ENCODE assay signal across 40 mouse cellular contexts in genomic region chr17:25468301-25468700, GRCm38 (mm10). TPM values are rescaled to one million over a fixed set of nuclear protein-coding genes. Genes with fewer than 3 reads are reported as not detected.
A peak's percentile ranks its signal among the peaks of the same experiment; 100 is the strongest.
DNase-seq lines count a peak whose midpoint lies in the region; ATAC-seq lines count a peak whose summit lies in the region.
"Had no signal": no experiment of that assay in that cellular context is flagged by ENCODE, and none has a peak within 500 bp of the region (broad histone marks: within the 10 kb centered on the region; RNA-seq: fewer than 3 reads in every experiment).

No protein-coding gene starts in this region.

- no peak overlapping the region for H3K4me3 ChIP-seq in heart, embryonic 12.5 days
- H3K4me3 ChIP-seq in hindbrain, embryonic 10.5 days = no peak overlapping the region
- no peak overlapping the region for H3K4me3 ChIP-seq in hindbrain, embryonic 13.5 days
- H3K4me3 ChIP-seq in liver, embryonic 11.5 days (ENCODE audit: low read depth, low read length) = no peak overlapping the region
- H3K4me3 ChIP-seq: embryonic facial prominence, embryonic 13.5 days; layer of hippocampus, adult 2 months; left cerebral cortex, adult 2 months; limb, embryonic 12.5 days; lung, embryonic 15.5 days; midbrain, embryonic 10.5 days; midbrain, embryonic 15.5 days had no signal

- intact Hi-C loops in heart, postnatal 25 days (cut with DNase I) = no loop called here

- 32% methylated on average over 6 of the region's 6 CpGs for WGBS in heart, embryonic 12.5 days
- 67% methylated on average over 6 of the region's 6 CpGs for WGBS in hindbrain, embryonic 10.5 days
- 71% methylated on average over 6 of the region's 6 CpGs for WGBS in hindbrain, embryonic 13.5 days
- WGBS in liver, embryonic 11.5 days = 61% methylated on average over 6 of the region's 6 CpGs

- H3K4me1 ChIP-seq in heart, embryonic 12.5 days (replicated peaks) = peaks cover 79% of the 10 kb centered on the region
- H3K4me1 ChIP-seq in hindbrain, embryonic 10.5 days (replicated peaks) = peaks cover 33% of the 10 kb centered on the region
- peaks cover 11% of the 10 kb centered on the region for H3K4me1 ChIP-seq in hindbrain, embryonic 13.5 days (replicated peaks)
- H3K4me1 ChIP-seq in liver, embryonic 11.5 days (replicated peaks; ENCODE audit: control insufficient read depth, insufficient read depth, low read length) = no peaks in the 10 kb centered on the region; the same call in 1 of the 2 replicates
- H3K4me1 ChIP-seq: embryonic facial prominence, embryonic 13.5 days; lung, embryonic 15.5 days had no signal

- peak overlapping the region; percentile 49 for H3K27ac ChIP-seq in heart, embryonic 12.5 days (ENCODE audit: poor library complexity, severe bottlenecking)
- H3K27ac ChIP-seq in hindbrain, embryonic 10.5 days = peak overlapping the region; percentile 54; the same call in 1 of the 2 replicates
- H3K27ac ChIP-seq in hindbrain, embryonic 13.5 days = no peak overlapping the region
- no peak overlapping the region for H3K27ac ChIP-seq in liver, embryonic 11.5 days (ENCODE audit: low read depth, low read length)
- H3K27ac ChIP-seq: embryonic facial prominence, embryonic 13.5 days; layer of hippocampus, adult 2 months; left cerebral cortex, adult 2 months; limb, embryonic 12.5 days; lung, embryonic 15.5 days; midbrain, embryonic 10.5 days; midbrain, embryonic 15.5 days; stomach, postnatal 0 days had no signal

- H3K9ac ChIP-seq in heart, embryonic 12.5 days = no peak overlapping the region; the same call in 1 of the 2 replicates
- H3K9ac ChIP-seq in hindbrain, embryonic 13.5 days = no peak overlapping the region
- H3K9ac ChIP-seq in liver, embryonic 11.5 days (ENCODE audit: low read depth, low read length) = no peak overlapping the region
- H3K9ac ChIP-seq: embryonic facial prominence, embryonic 13.5 days; forebrain, postnatal 0 days; limb, embryonic 12.5 days; lung, embryonic 15.5 days; midbrain, embryonic 15.5 days had no signal

- no peaks in the 10 kb centered on the region for H3K36me3 ChIP-seq in heart, embryonic 12.5 days
- no peaks in the 10 kb centered on the region for H3K36me3 ChIP-seq in hindbrain, embryonic 10.5 days
- H3K36me3 ChIP-seq in hindbrain, embryonic 13.5 days = no peaks in the 10 kb centered on the region
- no peaks in the 10 kb centered on the region for H3K36me3 ChIP-seq in liver, embryonic 11.5 days (ENCODE audit: control insufficient read depth, insufficient read depth, low read length)
- H3K36me3 ChIP-seq: embryonic facial prominence, embryonic 13.5 days; limb, embryonic 12.5 days; lung, embryonic 15.5 days; midbrain, embryonic 10.5 days; midbrain, embryonic 15.5 days had no signal

- H3K9me3 ChIP-seq in heart, embryonic 12.5 days (replicated peaks) = no peaks in the 10 kb centered on the region
- no peaks in the 10 kb centered on the region for H3K9me3 ChIP-seq in hindbrain, embryonic 10.5 days
- H3K9me3 ChIP-seq in hindbrain, embryonic 13.5 days = no peaks in the 10 kb centered on the region
- no peaks in the 10 kb centered on the region for H3K9me3 ChIP-seq in liver, embryonic 11.5 days (ENCODE audit: control insufficient read depth, low read length)
- H3K9me3 ChIP-seq: embryonic facial prominence, embryonic 13.5 days; limb, embryonic 12.5 days; lung, embryonic 15.5 days; midbrain, embryonic 10.5 days; midbrain, embryonic 15.5 days had no signal

- peak; percentile 78 to 87 for DNase-seq in adrenal gland, adult (ENCODE audit: inconsistent age in 2 of 2, low spot score in 1 of 2)
- DNase-seq in adrenal gland, postnatal 4 days (ENCODE audit: low spot score in 2 of 2) = no peak
- no peak for DNase-seq in heart, postnatal 25 days (ENCODE audit: low spot score)
- DNase-seq in hindbrain, embryonic 10.5 days (ENCODE audit: low spot score) = no peak
- no peak for DNase-seq in kidney, adult 8-10 months
- no peak for DNase-seq in liver, embryonic 11.5 days (ENCODE audit: low spot score)
- DNase-seq: cerebellum, adult 11 months; cerebellum, adult 9-11 months; forebrain, postnatal 0 days; kidney, adult 18-20 months; kidney, postnatal 36 days; right cerebral cortex, adult 18-20 months; spleen, adult 18-20 months; thymus, adult 18-20 months; thymus, postnatal 25 days had no signal

- no peak overlapping the region; the same call in 1 of the 2 replicates for H3K4me2 ChIP-seq in heart, embryonic 12.5 days
- no peak overlapping the region for H3K4me2 ChIP-seq in hindbrain, embryonic 13.5 days
- H3K4me2 ChIP-seq in liver, embryonic 11.5 days = no peak overlapping the region
- H3K4me2 ChIP-seq: embryonic facial prominence, embryonic 13.5 days; limb, embryonic 12.5 days; lung, embryonic 15.5 days; midbrain, embryonic 15.5 days had no signal

- H3K27me3 ChIP-seq in heart, embryonic 12.5 days (replicated peaks) = peaks cover 19% of the 10 kb centered on the region
- H3K27me3 ChIP-seq in hindbrain, embryonic 10.5 days (ENCODE audit: insufficient read depth, poor library complexity, severe bottlenecking) = peaks cover 25% of the 10 kb centered on the region
- peaks cover 48% of the 10 kb centered on the region for H3K27me3 ChIP-seq in hindbrain, embryonic 13.5 days
- H3K27me3 ChIP-seq in liver, embryonic 11.5 days (replicated peaks; ENCODE audit: control insufficient read depth, insufficient read depth, low read length) = peaks cover 6% of the 10 kb centered on the region; the same call in 1 of the 2 replicates

- ATAC-seq in heart, embryonic 12.5 days (ENCODE audit: insufficient number of reproducible peaks, low FRiP score) = no peak
- ATAC-seq in hindbrain, embryonic 13.5 days (ENCODE audit: low FRiP score) = no peak
- no peak for ATAC-seq in liver, embryonic 11.5 days (replicated peaks; ENCODE audit: low FRiP score)
- ATAC-seq: activated CD4-positive, CD25-positive, alpha-beta regulatory T cell, adult 4 months; forebrain, postnatal 0 days; hindbrain, embryonic 16.5 days; midbrain, embryonic 15.5 days had no signal

RNA-seq across cellular contexts. Expression of gene Tekt4, which starts 13.9 kb away (rescaled TPM):
- total RNA-seq in adrenal gland, postnatal 4 days (2021) = not detected
- 0.45 and 0.54 TPM in 2 replicates for polyA plus RNA-seq in heart, embryonic 12.5 days (2016; fragmentation: Nextera tagmentation; extraction: Ambion mirVana)
- not detected for total RNA-seq in heart, postnatal 25 days (2021)
- polyA plus RNA-seq in hindbrain, embryonic 10.5 days (2016; fragmentation: Nextera tagmentation; extraction: Ambion mirVana) = 1.2 and 2.8 TPM in 2 replicates
- 1.1 and 2.0 TPM in 2 replicates for polyA plus RNA-seq in hindbrain, embryonic 13.5 days (2015; fragmentation: Nextera tagmentation; extraction: Ambion mirVana)
- polyA plus RNA-seq in liver, embryonic 11.5 days (2014; fragmentation: Nextera tagmentation; extraction: Ambion mirVana) = not detected in 2 replicates
- total RNA-seq: CH12.LX; common myeloid progenitor, adult 5-6 weeks; ES-E14; gastrocnemius, adult 8-10 months; gastrocnemius, postnatal 4 days; hematopoietic stem cell, adult 5-6 weeks; liver, adult 2 months; megakaryocyte progenitor cell, adult 5-6 weeks had no signal
- polyA plus RNA-seq: activated CD4-positive, CD25-positive, alpha-beta regulatory T cell, adult 4 months; C2C12; embryonic facial prominence, embryonic 13.5 days; kidney, embryonic 16.5 days; limb, embryonic 12.5 days; liver, adult 2 months had no signal

RNA-seq across cellular contexts. Expression of gene Sstr5, which starts 28.8 kb away (rescaled TPM):
- total RNA-seq in adrenal gland, postnatal 4 days (2021) = under 1 TPM; 0.14 to 0.22 TPM
- polyA plus RNA-seq in heart, embryonic 12.5 days (2016; fragmentation: Nextera tagmentation; extraction: Ambion mirVana) = 0.63 and 0.67 TPM in 2 replicates
- not detected for total RNA-seq in heart, postnatal 25 days (2021)
- 0.06 and 0.27 TPM in 2 replicates for polyA plus RNA-seq in hindbrain, embryonic 10.5 days (2016; fragmentation: Nextera tagmentation; extraction: Ambion mirVana)
- 0.38 and 0.45 TPM in 2 replicates for polyA plus RNA-seq in hindbrain, embryonic 13.5 days (2015; fragmentation: Nextera tagmentation; extraction: Ambion mirVana)
- not detected in 2 replicates for polyA plus RNA-seq in liver, embryonic 11.5 days (2014; fragmentation: Nextera tagmentation; extraction: Ambion mirVana)
- total RNA-seq: common myeloid progenitor, adult 5-6 weeks; gastrocnemius, adult 8-10 months; gastrocnemius, postnatal 4 days; hematopoietic stem cell, adult 5-6 weeks; liver, adult 2 months; megakaryocyte progenitor cell, adult 5-6 weeks had no signal
- polyA plus RNA-seq: activated CD4-positive, CD25-positive, alpha-beta regulatory T cell, adult 4 months; C2C12; forebrain, embryonic 11.5 days; kidney, embryonic 16.5 days; liver, adult 2 months; liver, embryonic 16.5 days; midbrain, embryonic 10.5 days; neural tube, embryonic 11.5 days had no signal

RNA-seq across cellular contexts. Expression of gene Cacna1h, which starts 34.7 kb away (rescaled TPM):
- total RNA-seq in adrenal gland, postnatal 4 days (2021) = 10 to 100 TPM; 64.1 to 65.3 TPM
- polyA plus RNA-seq in heart, embryonic 12.5 days (2016; fragmentation: Nextera tagmentation; extraction: Ambion mirVana) = 13.5 and 16.3 TPM in 2 replicates
- 1 to 10 TPM; 6.9 to 7.3 TPM for total RNA-seq in heart, postnatal 25 days (2021)
- polyA plus RNA-seq in hindbrain, embryonic 10.5 days (2016; fragmentation: Nextera tagmentation; extraction: Ambion mirVana) = 3.9 and 6.8 TPM in 2 replicates
- polyA plus RNA-seq in hindbrain, embryonic 13.5 days (2015; fragmentation: Nextera tagmentation; extraction: Ambion mirVana) = 9.7 and 10.2 TPM in 2 replicates
- 2.6 and 3.2 TPM in 2 replicates for polyA plus RNA-seq in liver, embryonic 11.5 days (2014; fragmentation: Nextera tagmentation; extraction: Ambion mirVana)
- total RNA-seq: liver, adult 2 months had no signal
- polyA plus RNA-seq: activated CD4-positive, CD25-positive, alpha-beta regulatory T cell, adult 4 months; C2C12 had no signal

Comparison
In these comparisons a context has a peak if more than half of its experiments do, and no peak if none do; other contexts are left out.
1. DNase-seq: peak in adrenal gland, adult (2 of 2); none in adrenal gland, postnatal 4 days (0 of 2), heart, postnatal 25 days (single experiment), hindbrain, embryonic 10.5 days (single experiment), kidney, adult 8-10 months (0 of 2) and liver, embryonic 11.5 days (single experiment).
2. H3K27ac ChIP-seq: peak in heart, embryonic 12.5 days (single experiment) and hindbrain, embryonic 10.5 days (single experiment); none in hindbrain, embryonic 13.5 days (single experiment) and liver, embryonic 11.5 days (single experiment).